Comparison of ENCODE assay signal across 15 mouse cellular contexts in genomic region chr13:80864195-80864594, GRCm38 (mm10).
"Had no signal": no experiment of that assay in that cellular context is flagged by ENCODE, and none has a peak within 500 bp of the region (broad histone marks: within the 10 kb centered on the region; RNA-seq: fewer than 3 reads in every experiment).

No protein-coding gene starts in this region.

- H3K9me3 ChIP-seq: limb, embryonic 10.5 days; liver, embryonic 15.5 days; lung, embryonic 15.5 days; midbrain, embryonic 13.5 days; neural tube, embryonic 13.5 days had no signal

- H3K36me3 ChIP-seq: limb, embryonic 10.5 days; liver, embryonic 15.5 days; lung, embryonic 15.5 days; midbrain, embryonic 13.5 days; neural tube, embryonic 13.5 days had no signal

- ATAC-seq: midbrain, embryonic 13.5 days had no signal

- H3K9ac ChIP-seq: liver, embryonic 15.5 days; lung, embryonic 15.5 days; midbrain, embryonic 13.5 days; neural tube, embryonic 13.5 days had no signal

- H3K4me3 ChIP-seq: layer of hippocampus, adult 2 months; limb, embryonic 10.5 days; liver, embryonic 15.5 days; lung, embryonic 15.5 days; midbrain, embryonic 13.5 days; neural tube, embryonic 13.5 days had no signal

- H3K4me1 ChIP-seq: limb, embryonic 10.5 days; liver, embryonic 15.5 days; lung, embryonic 15.5 days; midbrain, embryonic 13.5 days; neural tube, embryonic 13.5 days had no signal

- H3K27me3 ChIP-seq: liver, embryonic 15.5 days; lung, embryonic 15.5 days; midbrain, embryonic 13.5 days; neural tube, embryonic 13.5 days had no signal

- H3K27ac ChIP-seq: kidney, postnatal 0 days; layer of hippocampus, adult 2 months; limb, embryonic 10.5 days; liver, embryonic 15.5 days; lung, embryonic 15.5 days; macrophage; midbrain, embryonic 13.5 days; neural tube, embryonic 13.5 days had no signal

- H3K4me2 ChIP-seq: liver, embryonic 11.5 days; liver, embryonic 15.5 days; lung, embryonic 15.5 days; midbrain, embryonic 13.5 days; neural tube, embryonic 13.5 days had no signal

- DNase-seq: kidney, adult 11 months; kidney, adult 9 months; kidney, postnatal 4 days; lung, postnatal 14 days; right cerebral cortex, postnatal 25 days; thymus, postnatal 4 days had no signal
